Mouse (Mus musculus) lung, embryonic 14.5 days (tissue): ENCODE results near the gene Apobec4. TPM values are rescaled to one million over a fixed set of nuclear protein-coding genes. Genes with fewer than 3 reads are reported as not detected.

Experiments used
- ATAC-seq: fragments of 200-750 bp; cut with Nextera tagmentation; 2 replicates; pipeline ENCODE4 v1.8.0; 2017; ENCODE audit warnings: mild to moderate bottlenecking, moderate TSS enrichment, moderate library complexity; ENCODE audit not compliant: insufficient read depth
- DNase-seq: peaks from one replicate; pipeline ENCODE4 v3.0.0-alpha.2; 2015
- H3K27ac ChIP-seq: fragments of 300-500 bp; sonication (generic); 2 replicates; pipeline ENCODE4 v1.5.1; 2014; ENCODE audit warnings: low read depth, mild to moderate bottlenecking, moderate library complexity
- H3K27me3 ChIP-seq: fragments of 300-500 bp; sonication (generic); 2 replicates; pipeline ENCODE4 v1.6.1; 2014; ENCODE audit warnings: low read length, control low read depth; ENCODE audit not compliant: insufficient read depth
- H3K36me3 ChIP-seq: fragments of 300-500 bp; sonication (generic); 2 replicates; pipeline ENCODE4 v1.6.1; 2014; ENCODE audit warnings: control low read depth; ENCODE audit not compliant: insufficient read depth
- H3K4me1 ChIP-seq: fragments of 300-500 bp; sonication (generic); 2 replicates; pipeline ENCODE4 v1.6.1; 2014; ENCODE audit warnings: antibody characterized with exemption, control low read depth; ENCODE audit not compliant: insufficient read depth
- H3K4me2 ChIP-seq: fragments of 300-500 bp; sonication (generic); 2 replicates; pipeline ENCODE4 v1.6.1; 2014; ENCODE audit warnings: mild to moderate bottlenecking
- H3K4me3 ChIP-seq: fragments of 300-500 bp; sonication (generic); 2 replicates; pipeline ENCODE4 v1.5.1; 2014; ENCODE audit warnings: low read depth, low read length
- H3K9ac ChIP-seq: fragments of 300-500 bp; sonication (generic); 2 replicates; pipeline ENCODE4 v1.6.1; 2014
- H3K9me3 ChIP-seq: fragments of 300-500 bp; sonication (generic); 2 replicates; pipeline ENCODE4 v1.6.1; 2016; ENCODE audit warnings: low read depth, low read length, control low read depth
- CTCF ChIP-seq: IDR thresholded peaks from 2 replicates; pipeline ENCODE4 v1.5.1; 2016; ENCODE audit warnings: antibody characterized with exemption, low read depth
- WGBS: fragments of 180-500 bp; shearing (Covaris S2); extraction: QIAGEN DNeasy Blood & Tissue Kit; methylation state at CpG from one replicate; pipeline ENCODE4 v1.1.7; 2014; 5-methylcytosine and 5-hydroxymethylcytosine counted together
- polyA plus RNA-seq: library from polyadenylated mRNA; unstranded; fragments of >200 nt; fragmentation: Nextera tagmentation; extraction: Ambion mirVana; gene quantifications from 2 replicates; pipeline ENCODE4 v1.2.1, GENCODE M21; 2014

Apobec4 gene
- polyA plus RNA-seq, 1 experiment from 2014 or later: not detected

DNA sequence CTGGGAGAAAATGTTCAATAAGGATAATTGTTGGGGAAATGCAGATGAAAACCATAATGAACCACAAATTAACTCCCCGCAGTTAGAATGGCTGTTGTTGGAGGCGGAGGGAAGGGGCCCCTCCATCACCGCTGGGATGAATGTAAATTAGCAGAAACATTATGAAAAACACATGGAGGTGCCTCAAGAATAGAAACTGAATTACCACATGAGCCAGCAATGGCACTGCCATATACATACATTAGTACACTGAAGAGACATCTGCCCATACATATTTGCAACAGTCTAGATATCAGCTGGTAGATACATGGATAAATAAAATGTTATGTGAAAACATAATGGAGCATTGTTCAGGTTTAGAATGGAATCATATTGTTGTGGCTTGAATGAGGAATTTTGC, 35.9 kb upstream of the Apobec4 start:
- H3K4me3 ChIP-seq: no peak overlapping the region
- no peak overlapping the region for H3K4me2 ChIP-seq
- no peak overlapping the region for H3K27ac ChIP-seq
- DNase-seq (no peak), ATAC-seq (no peak)
- peaks cover 4% of the 10 kb centered on the region; the same call in 1 of the 2 replicates for H3K4me1 ChIP-seq
- no peaks in the 10 kb centered on the region for H3K27me3 ChIP-seq
- no peaks in the 10 kb centered on the region for H3K36me3 ChIP-seq
- WGBS: 91% methylated on average over 3 of the region's 3 CpGs
- no peaks in the 10 kb centered on the region for H3K9me3 ChIP-seq
- TF ChIP-seq CTCF: no peak
- H3K9ac ChIP-seq: no peak overlapping the region

DNA sequence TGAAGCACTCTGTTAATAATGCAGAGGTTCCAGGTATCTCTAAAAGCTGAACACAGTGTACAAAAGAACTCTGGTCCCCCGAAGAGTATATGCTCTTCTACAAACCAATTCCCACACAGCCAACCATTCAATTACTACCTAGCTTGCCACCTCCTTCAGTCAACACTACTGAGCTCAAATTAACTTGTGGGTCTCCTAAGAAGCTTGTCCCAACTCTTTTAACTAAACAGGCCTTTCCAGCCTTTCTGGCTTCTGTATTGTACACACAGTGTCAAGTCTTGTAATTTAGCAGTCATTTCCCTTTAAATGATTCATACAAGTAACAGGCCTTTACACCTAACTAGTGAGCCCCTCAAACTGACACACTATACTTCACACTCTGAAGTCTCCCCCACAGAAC, 33.0 kb upstream of the Apobec4 start:
- H3K27me3 ChIP-seq: no peaks in the 10 kb centered on the region
- H3K9me3 ChIP-seq: no peaks in the 10 kb centered on the region
- H3K4me2 ChIP-seq: no peak overlapping the region
- H3K4me3 ChIP-seq: no peak overlapping the region
- H3K27ac ChIP-seq: no peak overlapping the region; the same call in 1 of the 2 replicates
- no peak for TF ChIP-seq CTCF
- H3K4me1 ChIP-seq: peaks cover 4% of the 10 kb centered on the region; the same call in 1 of the 2 replicates
- H3K36me3 ChIP-seq: no peaks in the 10 kb centered on the region
- ATAC-seq (peak; percentile 35; the same call in 1 of the 2 replicates), DNase-seq (peak; percentile 37)
- 57% methylated on average over 1 of the region's 1 CpGs for WGBS
- H3K9ac ChIP-seq: no peak overlapping the region

DNA sequence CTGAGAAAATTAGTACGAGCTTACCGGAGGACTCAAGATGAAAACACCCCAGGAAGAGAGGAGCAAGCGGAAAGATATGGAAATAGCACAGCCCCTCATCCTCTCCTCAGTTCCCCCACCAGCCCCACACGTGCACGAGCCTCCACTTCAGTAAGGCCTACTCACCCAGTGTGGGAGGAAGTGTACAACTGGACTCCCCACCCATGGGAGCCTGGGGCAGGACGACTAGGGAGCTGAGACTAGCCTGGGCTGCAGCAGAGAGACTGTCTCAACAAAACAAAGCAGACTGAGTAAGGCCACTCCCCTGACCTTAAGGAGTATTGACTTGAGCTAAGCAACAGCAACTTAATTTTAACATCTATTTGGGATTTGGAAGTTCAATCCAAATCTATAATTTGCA, 32.2 kb upstream of the Apobec4 start:
- DNase-seq: no peak
- H3K9me3 ChIP-seq: no peaks in the 10 kb centered on the region
- H3K27ac ChIP-seq: no peak overlapping the region
- H3K4me2 ChIP-seq: no peak overlapping the region
- TF ChIP-seq CTCF: no peak
- H3K36me3 ChIP-seq: no peaks in the 10 kb centered on the region
- ATAC-seq: peak; percentile 31; the same call in 1 of the 2 replicates
- H3K27me3 ChIP-seq: no peaks in the 10 kb centered on the region
- 44% methylated on average over 6 of the region's 6 CpGs for WGBS
- H3K4me1 ChIP-seq: peaks cover 4% of the 10 kb centered on the region; the same call in 1 of the 2 replicates
- H3K9ac ChIP-seq: no peak overlapping the region
- no peak overlapping the region for H3K4me3 ChIP-seq

DNA sequence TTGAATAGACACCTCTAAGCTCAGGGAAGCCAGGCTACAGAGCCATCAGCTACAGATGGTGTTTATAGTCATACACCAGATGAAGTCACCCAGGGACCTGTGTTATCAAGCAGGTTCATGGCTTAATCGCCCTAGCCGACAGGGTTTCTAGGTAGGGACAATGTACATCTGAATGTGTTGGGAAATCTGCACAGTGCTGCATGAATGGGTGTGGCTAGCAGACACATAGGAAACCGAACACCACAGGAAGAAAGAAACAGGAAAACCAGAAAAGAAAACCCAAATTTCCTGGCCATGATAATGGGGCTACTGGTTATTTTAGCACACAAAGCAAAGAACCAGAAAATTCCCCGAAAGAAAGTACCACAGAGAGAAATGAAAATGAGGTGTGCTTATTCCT, 29.4 kb upstream of the Apobec4 start:
- Histone ChIP-seq H3K36me3 (no peaks in the 10 kb centered on the region), H3K27me3 (no peaks in the 10 kb centered on the region), H3K4me3 (no peak overlapping the region), H3K9me3 (no peaks in the 10 kb centered on the region), H3K9ac (no peak overlapping the region), H3K4me2 (no peak overlapping the region), H3K27ac (no peak overlapping the region), H3K4me1 (peaks cover 4% of the 10 kb centered on the region; the same call in 1 of the 2 replicates)
- ATAC-seq: no peak
- WGBS: 69% methylated on average over 4 of the region's 4 CpGs
- DNase-seq: no peak
- TF ChIP-seq CTCF: no peak

DNA sequence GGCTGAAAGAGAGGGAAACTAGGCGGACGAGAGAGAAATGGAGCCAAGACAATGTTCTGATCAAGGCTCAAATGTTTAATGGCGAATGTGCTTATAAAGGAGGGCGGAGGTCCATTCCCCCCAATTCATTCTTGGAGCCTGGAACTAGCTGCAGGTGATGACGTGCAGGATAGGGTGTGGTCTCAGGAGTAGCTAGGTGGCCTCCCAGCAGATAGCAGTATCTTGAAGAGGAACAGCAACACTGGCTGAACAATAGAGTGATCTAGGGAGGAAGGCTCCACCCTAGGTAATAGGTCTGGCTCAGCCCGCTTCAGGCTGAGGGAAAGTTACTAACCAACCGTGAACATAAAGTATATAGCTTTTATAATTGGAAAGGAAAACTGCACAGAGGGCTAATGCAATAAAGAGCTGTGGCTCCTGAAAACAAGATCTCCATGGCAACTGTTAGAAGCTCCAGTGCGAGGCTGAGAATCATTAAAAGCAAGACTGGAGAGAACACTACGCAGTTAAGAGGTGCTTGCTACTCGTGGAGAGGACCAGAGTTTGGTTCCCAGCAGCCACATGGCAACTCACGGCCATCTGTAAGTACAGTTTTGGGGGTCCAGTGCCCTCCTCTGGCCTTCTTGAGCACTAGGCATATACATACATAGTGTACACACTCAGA, 28.7 kb upstream of the Apobec4 start:
- no peak overlapping the region for H3K27ac ChIP-seq
- H3K4me3 ChIP-seq: no peak overlapping the region
- WGBS: 88% methylated on average over 11 of the region's 11 CpGs
- H3K27me3 ChIP-seq: no peaks in the 10 kb centered on the region
- no peak for TF ChIP-seq CTCF
- H3K4me2 ChIP-seq: no peak overlapping the region
- peaks cover 4% of the 10 kb centered on the region; the same call in 1 of the 2 replicates for H3K4me1 ChIP-seq
- DNase-seq (no peak), ATAC-seq (no peak)
- H3K9ac ChIP-seq: no peak overlapping the region
- no peaks in the 10 kb centered on the region for H3K36me3 ChIP-seq
- no peaks in the 10 kb centered on the region for H3K9me3 ChIP-seq

DNA sequence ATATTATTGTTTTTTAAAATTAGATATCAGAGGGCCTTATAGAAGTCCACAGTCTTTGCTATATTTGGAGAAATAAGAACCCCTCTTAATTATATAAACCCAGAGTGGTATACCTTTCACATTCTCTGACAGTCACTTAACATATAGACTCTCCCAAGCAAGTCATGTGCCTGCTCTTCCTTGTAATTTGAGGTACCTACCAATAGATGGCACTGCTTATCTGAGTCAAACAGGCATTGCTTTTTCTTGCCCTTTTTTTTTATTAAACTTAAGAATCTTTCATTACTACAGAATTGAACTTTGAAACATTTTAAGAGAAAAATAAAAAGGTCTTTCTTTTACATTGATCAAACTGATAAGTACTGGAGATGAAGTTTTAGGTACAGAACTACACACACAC, 26.1 kb upstream of the Apobec4 start:
- Histone ChIP-seq H3K4me3 (no peak overlapping the region), H3K27ac (no peak overlapping the region), H3K9ac (no peak overlapping the region), H3K27me3 (no peaks in the 10 kb centered on the region), H3K36me3 (no peaks in the 10 kb centered on the region), H3K4me2 (no peak overlapping the region), H3K9me3 (no peaks in the 10 kb centered on the region), H3K4me1 (no peaks in the 10 kb centered on the region)
- ATAC-seq (no peak), DNase-seq (no peak)
- 0 out of 2 replicates have a peak, but pooled peaks have one; percentile 31 for TF ChIP-seq CTCF

DNA sequence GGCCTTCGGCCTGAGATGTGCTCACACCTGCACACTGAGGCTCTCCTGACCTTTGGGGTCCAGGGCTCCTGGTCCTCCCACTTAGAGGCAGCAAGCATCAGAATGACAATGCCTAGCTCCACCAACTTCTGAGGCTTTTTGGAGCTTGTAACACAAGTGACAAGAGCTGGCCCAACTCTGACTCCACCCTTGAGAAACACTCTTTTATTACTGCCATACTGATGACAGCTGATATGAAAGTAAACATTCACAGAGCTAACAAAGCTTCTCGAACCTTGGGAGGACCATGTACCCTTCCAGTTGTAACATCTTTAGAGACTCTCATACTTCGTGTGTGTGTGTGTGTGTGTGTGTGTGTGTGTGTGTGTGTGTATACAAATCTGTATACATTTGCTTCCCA, 24.3 kb upstream of the Apobec4 start:
- no peak overlapping the region for H3K4me3 ChIP-seq
- ATAC-seq: no peak
- no peaks in the 10 kb centered on the region for H3K4me1 ChIP-seq
- TF ChIP-seq CTCF: no peak
- H3K4me2 ChIP-seq: no peak overlapping the region
- H3K9me3 ChIP-seq: no peaks in the 10 kb centered on the region
- no peaks in the 10 kb centered on the region for H3K27me3 ChIP-seq
- no peaks in the 10 kb centered on the region for H3K36me3 ChIP-seq
- no peak overlapping the region for H3K9ac ChIP-seq
- no peak overlapping the region for H3K27ac ChIP-seq
- WGBS: 48% methylated on average over 3 of the region's 3 CpGs
- DNase-seq: no peak
